Mouse (Mus musculus) yolk sac, embryonic 10.5 days (tissue): ENCODE measurements around the gene Pde4d.

Experiments
- DNase-seq: peaks from one replicate; pipeline ENCODE4 v3.0.0-alpha.2; 2017; ENCODE audit warnings: low spot score

The Pde4d gene

DNA sequence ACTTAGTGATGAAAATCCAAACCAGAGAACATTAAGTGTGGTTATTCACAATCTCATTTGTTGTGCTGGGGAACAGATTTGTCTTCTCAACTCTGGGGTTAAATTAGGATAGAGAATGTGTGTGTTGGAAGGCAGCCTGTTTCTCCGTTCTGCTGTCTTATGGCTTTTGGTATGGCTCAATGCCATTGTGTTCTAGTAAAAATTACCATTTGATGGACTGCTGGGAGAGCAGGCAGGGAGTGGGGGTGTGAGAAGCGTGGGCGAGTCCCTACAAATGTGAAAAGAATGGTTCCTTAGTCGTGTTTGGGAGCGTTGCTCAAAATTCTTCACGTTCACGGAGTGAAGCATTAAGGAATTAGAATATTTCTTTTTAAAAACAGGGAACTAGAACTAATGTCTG lies 597.4 kb downstream of the Pde4d start:
- no peak for DNase-seq

- DNase-seq, result no peak
Measured at GRCm38 (mm10) chr13:109052805-109053204, 603.1 kb downstream of the Pde4d start.

DNA sequence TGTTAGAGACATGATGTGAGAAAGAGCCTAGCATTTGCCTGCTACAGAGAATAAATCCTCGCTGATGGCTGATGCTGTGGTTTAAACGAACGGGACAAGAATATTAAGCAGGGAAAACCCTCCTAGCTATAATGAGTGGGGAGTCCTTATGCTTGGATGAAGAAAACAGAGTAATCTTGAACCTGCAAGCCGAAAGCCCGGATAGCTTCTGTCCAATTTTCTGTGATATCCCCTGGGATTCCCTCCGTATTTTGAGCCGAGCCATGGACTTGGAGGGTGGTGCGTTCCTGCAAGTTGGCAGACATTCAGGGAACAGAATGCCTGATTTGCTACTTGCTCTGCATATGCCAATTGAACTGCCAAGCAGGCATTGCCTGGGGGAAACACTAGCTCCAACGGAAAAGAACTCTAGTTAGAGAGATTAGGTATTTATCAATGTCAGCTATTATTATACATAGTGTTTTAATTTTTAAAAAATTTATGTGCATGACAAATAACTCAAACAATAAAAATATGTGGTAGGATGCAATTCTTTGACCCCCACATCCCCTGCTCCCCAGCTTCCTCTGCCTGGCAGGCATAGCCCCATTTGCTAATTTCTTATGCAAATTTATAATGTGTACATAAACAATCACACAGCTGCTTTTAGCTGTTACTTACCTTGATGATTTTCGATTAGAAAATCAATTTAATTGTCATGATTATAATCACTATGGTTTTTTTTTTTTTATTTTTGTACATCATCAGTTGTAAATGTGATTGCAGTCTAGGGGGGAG lies 603.7 kb downstream of the Pde4d start:
- no peak for DNase-seq

- no peak for DNase-seq
Measured at GRCm38 (mm10) chr13:109058045-109058444, 608.3 kb downstream of the Pde4d start.

DNA sequence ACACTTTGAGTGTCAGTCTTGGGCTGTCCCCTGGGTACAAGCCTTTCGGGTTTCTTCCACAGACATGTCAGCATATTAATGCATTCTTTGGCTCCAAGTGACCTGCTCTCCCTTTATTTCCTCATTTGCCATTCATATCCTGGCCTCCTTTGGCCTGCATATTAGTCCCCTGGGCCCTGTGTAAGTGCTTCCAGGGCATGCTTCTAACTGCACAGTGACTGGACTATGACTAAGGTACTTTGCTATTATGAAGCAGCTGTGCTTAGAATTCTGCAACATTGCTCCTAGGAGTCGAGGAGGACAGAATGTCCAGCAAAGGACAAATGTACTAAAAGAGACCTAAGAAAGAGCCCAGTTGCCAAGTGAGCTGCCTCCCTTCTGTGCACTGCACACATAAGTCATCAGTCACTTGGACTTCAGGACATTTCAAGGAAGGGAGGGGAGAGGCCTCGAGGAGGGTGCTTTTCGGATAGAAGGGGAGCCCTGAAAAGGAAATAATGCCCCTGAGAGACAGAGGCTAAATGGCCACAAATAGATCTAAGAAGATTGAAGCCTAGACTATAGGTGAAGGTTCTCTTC lies 616.9 kb downstream of the Pde4d start:
- no peak for DNase-seq

GRCm38 (mm10) chr13:109068258-109069219 lies 618.8 kb downstream of the Pde4d start:
- no peak for DNase-seq

DNA sequence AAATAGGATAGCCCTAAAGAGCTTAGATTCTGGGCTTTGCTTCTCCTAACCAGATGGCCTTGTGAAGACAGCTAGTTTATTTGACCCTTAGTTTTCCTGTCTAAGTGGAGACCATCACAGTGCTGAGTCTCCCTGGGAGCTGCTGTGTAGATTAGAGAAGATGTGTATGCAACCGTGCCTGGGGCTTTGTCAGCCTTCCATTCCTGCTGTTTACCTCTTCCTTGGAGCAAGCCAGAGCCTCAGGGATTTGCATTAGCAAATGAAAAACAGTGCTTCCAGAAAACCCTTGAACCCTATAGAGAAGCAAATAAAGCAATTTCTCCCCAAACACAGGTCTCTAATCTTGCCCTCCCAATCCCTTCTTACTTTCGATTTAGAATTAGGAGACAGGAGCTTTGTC lies 623.6 kb downstream of the Pde4d start:
- no peak for DNase-seq

DNA sequence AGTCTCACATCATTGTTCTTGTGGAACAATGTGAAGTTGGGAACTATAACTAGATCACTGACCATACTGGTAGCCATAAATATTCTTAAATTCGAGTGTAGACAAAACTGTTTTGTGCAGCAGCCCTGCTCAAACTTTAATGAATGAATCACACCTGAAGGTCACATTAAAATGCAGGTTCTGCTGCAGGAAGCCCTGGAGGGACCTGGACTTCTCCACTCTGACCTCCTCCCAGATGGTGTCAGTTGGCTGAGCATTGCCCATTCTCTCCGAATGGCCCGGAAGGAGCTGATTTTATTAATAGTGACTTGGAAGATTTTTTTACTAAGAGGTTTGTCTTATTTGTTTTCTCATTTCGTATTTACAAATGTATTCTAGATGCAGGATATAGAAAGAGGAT lies 624.3 kb downstream of the Pde4d start:
- DNase-seq, result no peak

DNA sequence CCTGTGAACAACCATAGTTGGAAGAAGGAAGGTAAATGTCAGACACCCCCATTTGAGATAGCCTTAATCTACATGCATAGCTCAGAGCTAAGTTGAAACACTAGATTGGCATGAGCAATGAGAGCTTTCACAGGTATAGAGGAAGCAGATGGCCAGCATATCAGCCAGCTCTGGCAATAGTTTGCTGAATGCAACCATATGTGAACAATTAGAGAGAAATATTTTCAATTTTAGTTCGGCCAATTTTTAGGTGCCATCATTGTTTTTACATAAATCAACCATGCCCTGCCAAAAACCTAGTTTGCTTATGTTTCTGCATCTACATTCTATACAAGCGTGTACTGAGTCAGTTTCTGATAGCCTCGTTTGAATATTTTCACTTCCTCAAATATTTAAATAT lies 642.9 kb downstream of the Pde4d start:
- DNase-seq, result no peak

- no peak for DNase-seq
Measured at GRCm38 (mm10) chr13:109096654-109097053, 646.9 kb downstream of the Pde4d start.

GRCm38 (mm10) chr13:109116004-109116341 lies 666.2 kb downstream of the Pde4d start:
- DNase-seq, result peak; percentile 65

- DNase-seq, result peak; percentile 58
Measured at GRCm38 (mm10) chr13:109116342-109117201, 666.8 kb downstream of the Pde4d start.

- DNase-seq, result peak; percentile 22
Measured at GRCm38 (mm10) chr13:109117210-109117791, 667.6 kb downstream of the Pde4d start.

DNA sequence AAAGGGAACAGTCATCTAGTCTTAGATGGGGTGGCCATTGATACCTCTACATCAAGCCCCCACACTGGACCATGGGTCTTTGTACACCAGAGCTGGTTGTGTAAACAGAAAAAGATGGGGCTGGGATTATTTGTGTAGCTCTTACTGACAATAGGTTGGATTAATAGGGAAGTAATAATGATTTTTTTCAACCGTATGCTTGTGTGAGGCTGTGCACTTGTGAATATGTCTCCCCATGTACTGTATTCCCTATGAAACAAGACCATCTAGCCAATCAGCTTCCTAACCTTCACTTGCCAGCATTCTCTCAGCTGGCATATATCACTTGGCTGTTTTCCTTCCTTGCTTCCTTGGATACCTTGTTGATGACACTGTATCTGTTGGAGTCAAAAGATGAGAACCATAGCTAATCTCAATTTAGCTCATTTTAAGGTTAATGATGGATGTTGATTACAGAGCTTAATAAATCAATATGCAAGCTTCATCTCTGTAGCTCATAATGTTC lies 668.6 kb downstream of the Pde4d start:
- no peak for DNase-seq

GRCm38 (mm10) chr13:109121867-109122266 lies 672.1 kb downstream of the Pde4d start:
- no peak for DNase-seq

DNA sequence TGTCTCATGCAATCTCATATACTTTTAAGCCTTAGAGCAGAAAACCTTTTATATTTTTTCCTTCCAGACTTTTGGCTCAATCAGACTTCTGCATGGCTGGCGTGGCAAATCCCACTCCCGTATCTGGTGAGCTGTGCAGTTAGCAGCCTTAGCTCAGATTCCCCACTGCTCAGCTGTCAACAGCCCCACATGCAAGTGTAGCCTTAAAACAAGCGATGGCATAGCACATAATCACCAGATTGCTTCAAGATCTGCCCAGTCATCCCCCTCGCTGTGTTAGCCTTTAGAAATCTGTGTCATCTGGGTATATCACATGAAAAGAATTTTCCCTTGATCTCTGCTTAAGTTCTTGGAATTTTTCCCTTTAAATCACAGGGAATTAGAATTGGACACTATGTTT lies 686.7 kb downstream of the Pde4d start:
- no peak for DNase-seq

DNA sequence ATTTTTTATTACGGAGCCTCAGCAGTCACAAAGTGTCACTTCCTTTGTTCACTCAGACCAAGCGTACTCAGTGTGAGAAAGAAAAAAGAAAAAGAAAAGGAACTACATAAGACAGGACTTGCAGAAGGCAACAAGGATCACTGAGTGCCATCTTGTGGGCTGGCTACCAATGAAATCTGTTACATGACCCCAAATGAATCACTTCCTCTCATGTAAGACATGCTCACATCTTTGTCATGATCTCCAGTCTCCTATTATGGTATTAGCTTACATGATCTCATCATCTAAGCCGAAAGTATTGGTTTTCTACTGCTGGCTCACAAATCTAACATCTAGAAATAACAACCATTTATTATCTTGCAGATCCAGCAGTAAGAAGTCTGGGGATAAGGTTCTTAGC lies 709.0 kb downstream of the Pde4d start:
- DNase-seq, result no peak

- DNase-seq, result no peak
Measured at GRCm38 (mm10) chr13:109168556-109169334, 719.0 kb downstream of the Pde4d start.

DNA sequence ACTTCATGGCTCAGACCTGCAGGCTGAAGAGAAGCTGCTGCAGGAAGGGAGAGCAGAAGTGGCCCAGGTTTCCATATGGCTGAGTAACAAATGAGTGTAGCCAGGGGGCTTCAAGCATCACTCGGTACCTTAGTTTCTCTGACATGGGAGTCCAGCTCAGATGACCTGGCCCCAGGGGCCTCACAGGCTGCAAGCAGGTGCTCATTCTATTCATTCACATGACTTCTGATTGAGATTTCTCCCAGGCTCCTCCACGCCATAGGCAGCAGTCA lies 719.5 kb downstream of the Pde4d start:
- DNase-seq, result no peak

DNA sequence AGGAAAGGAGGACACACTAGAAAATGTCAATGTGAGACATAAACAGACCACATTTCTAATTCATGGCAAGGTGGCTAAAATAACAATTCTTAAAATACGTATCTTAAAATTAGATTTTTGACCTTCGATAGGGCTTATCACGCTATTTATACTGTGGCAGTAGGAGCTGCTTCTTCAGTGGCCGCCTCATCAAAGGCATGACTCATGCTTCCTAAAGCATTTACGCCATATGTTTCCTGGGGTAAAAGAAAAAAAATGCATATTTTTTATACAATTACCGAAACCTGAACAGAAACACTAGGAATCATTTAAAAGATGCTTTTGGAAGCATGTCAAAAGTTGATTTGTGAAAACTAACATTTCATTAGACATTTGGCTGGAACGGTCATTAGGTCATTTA lies 721.9 kb downstream of the Pde4d start:
- DNase-seq, result no peak

DNA sequence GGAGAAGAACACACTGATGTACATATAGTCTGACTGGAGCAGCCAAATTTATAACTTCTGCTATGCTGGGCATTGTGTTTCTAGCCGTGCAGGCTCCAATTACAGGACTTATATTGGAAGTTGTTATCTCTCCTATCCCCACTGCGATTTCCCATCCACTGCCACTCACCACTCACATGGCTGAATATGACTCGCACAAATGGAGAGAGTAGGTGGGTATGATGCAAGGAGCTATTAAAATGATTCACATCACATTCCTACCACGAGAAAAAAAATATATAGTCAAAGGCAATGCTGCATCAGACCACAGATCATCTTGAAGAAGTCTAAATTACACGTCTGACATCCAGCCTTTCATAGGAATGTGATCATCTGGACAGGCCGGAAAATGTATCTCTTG lies 725.5 kb downstream of the Pde4d start:
- DNase-seq, result no peak
